Mouse (Mus musculus): ENCODE data around the gene Slc35g3. TPM values are rescaled to one million over a fixed set of nuclear protein-coding genes. Genes with fewer than 3 reads are reported as not detected.

Slc35g3 gene
- polyA plus RNA-seq, 1 experiment from 2014 or later, result 0.16 TPM

GRCm38 (mm10) chr11:69781828-69782227, 20.1 kb upstream of the Slc35g3 start:
- Histone ChIP-seq H3K9ac (no peak overlapping the region), H3K36me3 (no peaks in the 10 kb centered on the region), H3K4me2 (no peak overlapping the region), H3K4me1 (replicated peaks) (peaks cover 26% of the 10 kb centered on the region), H3K27ac (no peak overlapping the region), H3K4me3 (no peak overlapping the region), H3K27me3 (no peaks in the 10 kb centered on the region), H3K9me3 (replicated peaks) (no peaks in the 10 kb centered on the region)
- 36% methylated on average over 4 of the region's 4 CpGs for WGBS
- ATAC-seq (replicated peaks; ENCODE audit: insufficient number of reproducible peaks, insufficient read depth, low FRiP score, low read depth), result no peak

GRCm38 (mm10) chr11:69778985-69779384, 17.2 kb upstream of the Slc35g3 start:
- ATAC-seq (replicated peaks; ENCODE audit: insufficient number of reproducible peaks, insufficient read depth, low FRiP score, low read depth), result 0 out of 2 replicates have a peak, but pooled peaks have one; percentile 20
- Histone ChIP-seq H3K4me2 (no peak overlapping the region), H3K9ac (no peak overlapping the region)

GRCm38 (mm10) chr11:69778258-69778982, 16.7 kb upstream of the Slc35g3 start:
- 66% methylated on average over 23 of the region's 23 CpGs for WGBS
- H3K27me3 ChIP-seq, result no peaks in the 10 kb centered on the region
- H3K27ac ChIP-seq, result no peak overlapping the region
- no peak overlapping the region for H3K4me3 ChIP-seq
- no peak overlapping the region for H3K4me2 ChIP-seq
- 0 out of 2 replicates have a peak, but pooled peaks cover 7% of the 10 kb centered on the region for H3K36me3 ChIP-seq
- peaks cover 29% of the 10 kb centered on the region for H3K4me1 ChIP-seq (replicated peaks)
- no peak for ATAC-seq (replicated peaks; ENCODE audit: insufficient number of reproducible peaks, insufficient read depth, low FRiP score, low read depth)
- no peaks in the 10 kb centered on the region for H3K9me3 ChIP-seq (replicated peaks)
- no peak overlapping the region for H3K9ac ChIP-seq

More at GRCm38 (mm10) chr11:69778985-69779384, 17.2 kb upstream of the Slc35g3 start:
- Histone ChIP-seq H3K4me1 (replicated peaks) (peaks cover 29% of the 10 kb centered on the region), H3K27ac (no peak overlapping the region), H3K36me3 (0 out of 2 replicates have a peak, but pooled peaks cover 7% of the 10 kb centered on the region), H3K27me3 (no peaks in the 10 kb centered on the region), H3K4me3 (no peak overlapping the region), H3K9me3 (replicated peaks) (no peaks in the 10 kb centered on the region)
- WGBS, result 40% methylated on average over 7 of the region's 7 CpGs

- H3K27ac ChIP-seq, result no peak overlapping the region
- H3K4me2 ChIP-seq, result no peak overlapping the region
- H3K9ac ChIP-seq, result no peak overlapping the region
- peaks cover 10% of the 10 kb centered on the region; the same call in 1 of the 2 replicates for H3K36me3 ChIP-seq
- 58% methylated on average over 26 of the region's 26 CpGs for WGBS
- no peak overlapping the region for H3K4me3 ChIP-seq
- H3K9me3 ChIP-seq (replicated peaks), result no peaks in the 10 kb centered on the region
- no peaks in the 10 kb centered on the region for H3K27me3 ChIP-seq
- H3K4me1 ChIP-seq (replicated peaks), result peaks cover 29% of the 10 kb centered on the region
- ATAC-seq (replicated peaks; ENCODE audit: insufficient number of reproducible peaks, insufficient read depth, low FRiP score, low read depth), result no peak
These were observed 15.9 kb upstream of the Slc35g3 start for GRCm38 (mm10) chr11:69777504-69778257.

GRCm38 (mm10) chr11:69776488-69776887, 14.7 kb upstream of the Slc35g3 start:
- Histone ChIP-seq H3K9ac (no peak overlapping the region), H3K4me2 (no peak overlapping the region), H3K27me3 (no peaks in the 10 kb centered on the region), H3K36me3 (peaks cover 11% of the 10 kb centered on the region; the same call in 1 of the 2 replicates), H3K27ac (no peak overlapping the region), H3K4me3 (no peak overlapping the region), H3K9me3 (replicated peaks) (no peaks in the 10 kb centered on the region), H3K4me1 (replicated peaks) (peaks cover 29% of the 10 kb centered on the region)
- 86% methylated on average over 20 of the region's 20 CpGs for WGBS
- ATAC-seq (replicated peaks; ENCODE audit: insufficient number of reproducible peaks, insufficient read depth, low FRiP score, low read depth), result no peak; the same call in 1 of the 2 replicates

- Histone ChIP-seq H3K27me3 (no peaks in the 10 kb centered on the region), H3K27ac (no peak overlapping the region), H3K4me1 (replicated peaks) (peaks cover 29% of the 10 kb centered on the region), H3K36me3 (peaks cover 11% of the 10 kb centered on the region; the same call in 1 of the 2 replicates), H3K9ac (no peak overlapping the region), H3K9me3 (replicated peaks) (no peaks in the 10 kb centered on the region), H3K4me3 (no peak overlapping the region), H3K4me2 (no peak overlapping the region)
- no peak for ATAC-seq (replicated peaks; ENCODE audit: insufficient number of reproducible peaks, insufficient read depth, low FRiP score, low read depth)
- WGBS, result 54% methylated on average over 10 of the region's 10 CpGs
These were observed 13.9 kb upstream of the Slc35g3 start for GRCm38 (mm10) chr11:69775716-69776115.

GRCm38 (mm10) chr11:69774961-69775360, 13.2 kb upstream of the Slc35g3 start:
- Histone ChIP-seq H3K27me3 (no peaks in the 10 kb centered on the region), H3K4me1 (replicated peaks) (peaks cover 29% of the 10 kb centered on the region), H3K9ac (no peak overlapping the region), H3K9me3 (replicated peaks) (no peaks in the 10 kb centered on the region), H3K4me2 (no peak overlapping the region), H3K36me3 (peaks cover 11% of the 10 kb centered on the region; the same call in 1 of the 2 replicates), H3K27ac (no peak overlapping the region), H3K4me3 (no peak overlapping the region)
- no peak for ATAC-seq (replicated peaks; ENCODE audit: insufficient number of reproducible peaks, insufficient read depth, low FRiP score, low read depth)
- WGBS, result 59% methylated on average over 5 of the region's 5 CpGs

- Histone ChIP-seq H3K4me2 (peak overlapping the region; percentile 74), H3K27ac (peak overlapping the region; percentile 95), H3K36me3 (no peaks in the 10 kb centered on the region), H3K4me1 (replicated peaks) (peaks cover 29% of the 10 kb centered on the region), H3K9ac (peak overlapping the region; percentile 98; the same call in 1 of the 2 replicates), H3K4me3 (peak overlapping the region; percentile 96), H3K27me3 (no peaks in the 10 kb centered on the region), H3K9me3 (replicated peaks) (no peaks in the 10 kb centered on the region)
- 54% methylated on average over 4 of the region's 4 CpGs for WGBS
- no peak for ATAC-seq (replicated peaks; ENCODE audit: insufficient number of reproducible peaks, insufficient read depth, low FRiP score, low read depth)
These were observed 5.8 kb upstream of the Slc35g3 start for GRCm38 (mm10) chr11:69767625-69767909.

- Histone ChIP-seq H3K9me3 (replicated peaks) (no peaks in the 10 kb centered on the region), H3K4me1 (replicated peaks) (peaks cover 29% of the 10 kb centered on the region), H3K4me3 (peak overlapping the region; percentile 96), H3K27me3 (no peaks in the 10 kb centered on the region), H3K27ac (peak overlapping the region; percentile 95), H3K9ac (peak overlapping the region; percentile 98), H3K36me3 (no peaks in the 10 kb centered on the region), H3K4me2 (peak overlapping the region; percentile 74)
- 46% methylated on average over 13 of the region's 13 CpGs for WGBS
- no peak for ATAC-seq (replicated peaks; ENCODE audit: insufficient number of reproducible peaks, insufficient read depth, low FRiP score, low read depth)
These were observed 5.3 kb upstream of the Slc35g3 start for GRCm38 (mm10) chr11:69766872-69767624.

GRCm38 (mm10) chr11:69766126-69766609, 4.4 kb upstream of the Slc35g3 start:
- H3K27me3 ChIP-seq, result no peaks in the 10 kb centered on the region

More at GRCm38 (mm10) chr11:69766126-69766609, 4.4 kb upstream of the Slc35g3 start:
- 0% methylated on average over 37 of the region's 37 CpGs for WGBS
- peak; percentile 83 for ATAC-seq (replicated peaks; ENCODE audit: insufficient number of reproducible peaks, insufficient read depth, low FRiP score, low read depth)
- H3K4me1 ChIP-seq (replicated peaks), result peaks cover 29% of the 10 kb centered on the region
- peak overlapping the region; percentile 95 for H3K27ac ChIP-seq
- H3K9ac ChIP-seq, result peak overlapping the region; percentile 98
- H3K4me3 ChIP-seq, result peak overlapping the region; percentile 96
- no peaks in the 10 kb centered on the region for H3K9me3 ChIP-seq (replicated peaks)
- peak overlapping the region; percentile 74 for H3K4me2 ChIP-seq
- H3K36me3 ChIP-seq, result no peaks in the 10 kb centered on the region

Data from heart, embryonic 15.5 days (tissue).